Mouse (Mus musculus) midbrain, embryonic 16.5 days (tissue): ENCODE data around the gene Golim4. TPM values are rescaled to one million over a fixed set of nuclear protein-coding genes. Genes with fewer than 3 reads are reported as not detected.

ENCODE experiments used
- ATAC-seq: fragments of 200-750 bp; cut with Nextera tagmentation; 2 replicates; pipeline ENCODE4 v1.8.0; 2017; ENCODE audit warnings: moderate TSS enrichment
- H3K27ac ChIP-seq: fragments of 300-500 bp; sonication (generic); 2 replicates; pipeline ENCODE4 v1.5.1; 2014; ENCODE audit warnings: mild to moderate bottlenecking, low read length, mixed read lengths
- H3K27me3 ChIP-seq: fragments of 300-500 bp; sonication (generic); 2 replicates; pipeline ENCODE4 v1.6.1; 2014; ENCODE audit warnings: low read depth, low read length, mixed read lengths; ENCODE audit not compliant: control insufficient read depth, insufficient read depth
- H3K36me3 ChIP-seq: fragments of 300-500 bp; sonication (generic); 2 replicates; pipeline ENCODE4 v1.6.1; 2014; ENCODE audit warnings: mild to moderate bottlenecking, low read length, moderate library complexity, mixed read lengths; ENCODE audit not compliant: control insufficient read depth, insufficient read depth
- H3K4me1 ChIP-seq: fragments of 300-500 bp; sonication (generic); 2 replicates; pipeline ENCODE4 v1.6.1; 2014; ENCODE audit warnings: mild to moderate bottlenecking, low read length, mixed read lengths; ENCODE audit not compliant: control insufficient read depth, insufficient read depth
- H3K4me2 ChIP-seq: fragments of 300-500 bp; sonication (generic); 2 replicates; pipeline ENCODE4 v1.6.1; 2014; ENCODE audit warnings: mild to moderate bottlenecking, low read length, mixed read lengths
- H3K4me3 ChIP-seq: fragments of 300-500 bp; sonication (generic); 2 replicates; pipeline ENCODE4 v1.5.1; 2014; ENCODE audit warnings: low read depth, mild to moderate bottlenecking, low read length, moderate library complexity, mixed read lengths
- H3K9ac ChIP-seq: fragments of 300-500 bp; sonication (generic); 2 replicates; pipeline ENCODE4 v1.6.1; 2014; ENCODE audit warnings: low read depth, low read length, mixed read lengths
- H3K9me3 ChIP-seq: fragments of 300-500 bp; sonication (generic); replicated peaks from 2 replicates; pipeline ENCODE4 v1.6.1; 2014; ENCODE audit warnings: mild to moderate bottlenecking, low read length, mixed read lengths; ENCODE audit not compliant: control insufficient read depth, poor library complexity, severe bottlenecking
- WGBS: fragments of 180-500 bp; shearing (Covaris S2); extraction: QIAGEN DNeasy Blood & Tissue Kit; methylation state at CpG from one replicate; pipeline ENCODE4 v1.1.7; 2014; 5-methylcytosine and 5-hydroxymethylcytosine counted together
- polyA plus RNA-seq: library from polyadenylated mRNA; unstranded; fragments of >200 nt; fragmentation: Nextera tagmentation; extraction: Ambion mirVana; gene quantifications from 2 replicates; pipeline ENCODE4 v1.2.1, GENCODE M21; 2015

The Golim4 gene
- polyA plus RNA-seq, 1 experiment from 2014 or later, result 16.4 TPM

DNA sequence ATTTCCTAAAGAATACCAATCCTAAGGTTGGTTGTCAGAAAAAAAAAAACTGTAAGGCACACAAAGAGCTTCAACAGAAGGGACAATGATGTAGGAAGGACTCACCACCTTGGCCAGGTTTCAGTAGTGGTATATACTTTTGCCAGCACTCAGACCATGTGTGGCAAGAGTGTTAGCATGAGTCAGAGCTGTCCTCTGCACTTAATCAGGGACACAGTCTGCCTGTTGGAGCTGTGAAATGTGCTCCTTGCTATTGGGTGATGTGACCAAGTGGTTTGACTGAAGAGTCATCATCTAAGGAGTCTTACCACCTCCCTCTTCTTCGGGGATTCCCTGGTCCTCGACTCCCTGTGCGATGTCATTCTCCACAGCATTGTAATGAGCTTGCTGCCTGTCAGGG is 65.2 kb downstream of the Golim4 start:
- H3K27me3 ChIP-seq, result no peaks in the 10 kb centered on the region
- peaks cover 4% of the 10 kb centered on the region for H3K36me3 ChIP-seq
- H3K4me1 ChIP-seq, result no peaks in the 10 kb centered on the region
- no peak overlapping the region for H3K4me3 ChIP-seq
- H3K27ac ChIP-seq, result no peak overlapping the region
- no peak overlapping the region for H3K4me2 ChIP-seq
- no peak overlapping the region for H3K9ac ChIP-seq
- ATAC-seq, result no peak
- no peaks in the 10 kb centered on the region for H3K9me3 ChIP-seq
- WGBS, result 86% methylated on average over 3 of the region's 3 CpGs

DNA sequence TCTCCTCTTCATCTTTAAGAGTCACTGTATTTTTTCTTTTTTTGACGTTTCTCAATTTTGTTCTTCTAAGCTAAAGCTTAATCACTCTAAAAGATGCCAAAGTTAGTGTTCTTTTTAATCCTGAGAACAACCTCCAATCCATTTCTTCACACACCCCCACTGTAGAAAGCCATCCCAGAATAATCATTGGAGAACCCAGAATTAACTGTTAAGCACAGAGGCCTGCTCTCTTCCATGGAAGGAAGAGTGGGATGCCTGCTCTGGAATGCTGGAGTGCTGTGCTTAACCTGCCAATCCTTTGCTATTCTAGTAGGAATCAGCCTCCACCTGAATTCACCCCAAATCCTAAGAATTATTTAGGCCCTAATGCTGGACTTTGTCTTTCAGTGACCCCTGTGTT is 67.4 kb downstream of the Golim4 start:
- no peaks in the 10 kb centered on the region for H3K4me1 ChIP-seq
- H3K27me3 ChIP-seq, result no peaks in the 10 kb centered on the region
- peaks cover 7% of the 10 kb centered on the region for H3K36me3 ChIP-seq
- H3K9ac ChIP-seq, result no peak overlapping the region
- H3K4me2 ChIP-seq, result no peak overlapping the region
- no peak overlapping the region for H3K27ac ChIP-seq
- ATAC-seq, result no peak
- 97% methylated on average over 1 of the region's 1 CpGs for WGBS
- H3K9me3 ChIP-seq, result no peaks in the 10 kb centered on the region
- H3K4me3 ChIP-seq, result no peak overlapping the region

DNA sequence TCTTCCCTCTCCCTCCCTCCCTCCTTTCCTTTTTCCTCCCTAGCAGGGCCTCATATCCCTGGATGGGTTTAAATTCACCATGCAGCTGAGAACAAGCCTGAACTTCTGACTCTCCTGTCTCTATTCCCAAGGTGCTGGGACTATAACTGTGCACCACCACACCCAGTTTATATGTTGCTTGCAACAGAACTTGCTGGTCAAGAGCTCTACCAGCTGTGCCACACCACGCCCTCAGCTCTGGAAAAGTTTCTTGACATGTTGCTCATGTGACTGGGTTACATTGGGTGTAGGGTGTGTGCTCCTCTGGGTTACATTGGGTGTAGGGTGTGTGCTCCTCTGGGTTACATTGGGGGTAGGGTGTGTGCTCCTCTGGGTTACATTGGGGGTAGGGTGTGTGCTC is 75.2 kb downstream of the Golim4 start:
- Histone ChIP-seq H3K4me3 (no peak overlapping the region), H3K4me1 (no peaks in the 10 kb centered on the region), H3K9me3 (no peaks in the 10 kb centered on the region), H3K9ac (no peak overlapping the region), H3K4me2 (no peak overlapping the region), H3K27ac (no peak overlapping the region), H3K27me3 (no peaks in the 10 kb centered on the region), H3K36me3 (peaks cover 4% of the 10 kb centered on the region; the same call in 1 of the 2 replicates)
- WGBS, result 100% methylated on average over 1 of the region's 1 CpGs
- no peak for ATAC-seq

DNA sequence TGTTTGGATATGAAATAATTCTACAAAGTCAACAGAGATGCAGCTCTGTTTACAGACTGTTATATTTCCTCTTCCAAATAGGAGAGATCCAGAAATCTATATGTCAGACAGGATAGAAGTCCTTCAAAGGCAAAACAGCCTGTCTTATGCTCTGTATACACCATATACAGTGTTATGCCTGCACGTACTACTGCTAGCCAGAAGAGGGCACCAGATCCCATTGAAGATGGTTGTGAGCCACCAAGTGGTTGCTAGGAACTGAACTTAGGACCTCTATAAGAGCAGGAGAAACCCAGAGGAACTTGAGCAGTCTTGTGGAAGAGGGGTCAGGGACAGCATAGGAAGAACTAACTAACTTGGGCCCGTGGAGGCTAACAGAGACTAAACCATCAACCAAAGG is 77.5 kb downstream of the Golim4 start:
- Histone ChIP-seq H3K9me3 (no peaks in the 10 kb centered on the region), H3K27ac (no peak overlapping the region), H3K4me1 (no peaks in the 10 kb centered on the region), H3K9ac (no peak overlapping the region), H3K4me2 (no peak overlapping the region), H3K4me3 (no peak overlapping the region), H3K27me3 (no peaks in the 10 kb centered on the region), H3K36me3 (no peaks in the 10 kb centered on the region)
- 97% methylated on average over 2 of the region's 2 CpGs for WGBS
- ATAC-seq, result no peak

DNA sequence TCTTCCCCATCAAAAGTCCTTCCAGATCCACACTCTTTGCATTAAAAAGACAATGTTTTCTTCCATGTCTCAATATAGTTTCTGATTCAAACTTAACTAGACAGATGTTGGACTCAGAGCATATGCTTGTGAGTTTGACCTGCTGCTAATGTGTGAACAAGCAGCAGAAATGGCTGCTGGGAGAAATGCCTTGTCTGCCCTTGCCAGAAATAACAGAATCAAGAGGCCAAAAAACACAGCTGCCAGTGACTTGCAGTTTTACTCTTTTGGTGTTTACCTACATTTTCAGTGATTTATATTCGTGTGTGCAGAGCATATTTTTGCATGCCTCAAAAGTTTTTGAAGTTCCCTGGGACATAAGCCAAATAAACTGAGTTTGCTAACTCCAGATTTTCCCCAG is 87.9 kb downstream of the Golim4 start:
- Histone ChIP-seq H3K27me3 (no peaks in the 10 kb centered on the region), H3K9ac (no peak overlapping the region), H3K4me1 (no peaks in the 10 kb centered on the region), H3K36me3 (no peaks in the 10 kb centered on the region), H3K4me3 (no peak overlapping the region), H3K9me3 (no peaks in the 10 kb centered on the region), H3K27ac (no peak overlapping the region), H3K4me2 (no peak overlapping the region)
- 75% methylated on average over 1 of the region's 1 CpGs for WGBS
- ATAC-seq, result no peak

DNA sequence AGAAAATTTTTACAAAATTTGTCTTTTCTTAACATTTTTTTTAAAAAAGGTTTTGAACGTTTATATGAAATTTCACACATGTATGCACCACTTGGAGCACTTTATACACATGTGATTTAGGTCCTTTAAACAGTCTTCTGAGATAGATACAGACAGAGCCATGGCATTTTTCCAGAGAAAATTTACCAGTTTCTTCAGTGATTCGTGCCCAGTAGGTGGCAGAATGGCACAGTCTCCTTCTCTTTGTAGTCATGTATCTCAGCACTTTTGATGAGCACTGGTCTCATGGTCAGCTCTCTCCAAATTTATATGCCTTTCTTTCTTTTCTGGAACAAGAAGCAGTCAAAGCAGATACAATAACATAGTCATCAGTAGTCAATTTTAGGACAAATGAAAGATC is 92.5 kb downstream of the Golim4 start:
- ATAC-seq, result no peak
- Histone ChIP-seq H3K4me3 (no peak overlapping the region), H3K36me3 (no peaks in the 10 kb centered on the region), H3K4me2 (no peak overlapping the region), H3K4me1 (no peaks in the 10 kb centered on the region), H3K27ac (no peak overlapping the region), H3K9ac (no peak overlapping the region), H3K27me3 (no peaks in the 10 kb centered on the region), H3K9me3 (no peaks in the 10 kb centered on the region)
- 34% methylated on average over 2 of the region's 2 CpGs for WGBS

DNA sequence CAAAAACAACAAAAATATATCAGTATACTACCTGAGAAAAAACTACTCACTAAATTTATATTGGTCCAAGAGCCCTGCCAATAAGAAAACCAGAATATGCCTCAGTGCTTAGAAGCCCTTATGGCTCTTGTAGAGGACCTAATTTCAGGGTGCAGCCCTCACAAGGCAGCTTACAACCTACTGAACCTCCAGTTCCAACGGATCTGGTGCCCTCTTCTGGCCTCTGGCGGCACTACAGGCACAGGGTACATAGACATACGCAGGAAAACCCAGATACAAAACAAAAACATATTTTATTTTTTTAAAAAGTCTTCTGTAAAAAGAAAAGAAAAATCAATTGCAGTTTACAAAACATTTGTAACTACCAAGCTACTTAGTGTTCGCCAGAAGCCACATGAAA is 95.1 kb downstream of the Golim4 start:
- no peaks in the 10 kb centered on the region for H3K36me3 ChIP-seq
- WGBS, result 32% methylated on average over 4 of the region's 4 CpGs
- ATAC-seq, result no peak
- no peak overlapping the region for H3K9ac ChIP-seq
- no peak overlapping the region for H3K4me3 ChIP-seq
- H3K27me3 ChIP-seq, result no peaks in the 10 kb centered on the region
- H3K4me1 ChIP-seq, result no peaks in the 10 kb centered on the region
- no peak overlapping the region for H3K27ac ChIP-seq
- H3K4me2 ChIP-seq, result no peak overlapping the region
- H3K9me3 ChIP-seq, result no peaks in the 10 kb centered on the region

DNA sequence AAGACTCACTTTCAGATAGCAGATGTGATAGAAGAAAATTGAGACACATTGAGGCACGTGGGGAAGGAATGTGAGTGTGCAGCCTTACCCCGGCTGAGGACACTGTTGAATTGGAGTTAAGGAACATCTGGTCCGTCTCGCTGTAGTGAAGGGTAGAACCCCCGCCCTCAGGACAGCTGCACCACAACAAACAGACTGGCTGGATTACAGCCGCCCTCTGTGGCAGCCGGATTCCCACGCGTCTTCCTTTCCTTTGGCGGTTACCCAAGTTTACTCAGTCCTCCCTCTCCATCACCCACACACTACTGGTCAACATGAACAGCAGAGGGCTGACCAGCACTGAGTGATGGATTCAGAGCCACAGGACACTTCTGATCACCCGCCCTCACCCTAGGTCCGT is 96.0 kb downstream of the Golim4 start:
- H3K4me2 ChIP-seq, result no peak overlapping the region
- no peak for ATAC-seq
- WGBS, result 85% methylated on average over 12 of the region's 12 CpGs
- no peaks in the 10 kb centered on the region for H3K4me1 ChIP-seq
- H3K4me3 ChIP-seq, result no peak overlapping the region
- no peaks in the 10 kb centered on the region for H3K27me3 ChIP-seq
- H3K36me3 ChIP-seq, result no peaks in the 10 kb centered on the region
- no peak overlapping the region for H3K27ac ChIP-seq
- no peaks in the 10 kb centered on the region for H3K9me3 ChIP-seq
- H3K9ac ChIP-seq, result no peak overlapping the region

DNA sequence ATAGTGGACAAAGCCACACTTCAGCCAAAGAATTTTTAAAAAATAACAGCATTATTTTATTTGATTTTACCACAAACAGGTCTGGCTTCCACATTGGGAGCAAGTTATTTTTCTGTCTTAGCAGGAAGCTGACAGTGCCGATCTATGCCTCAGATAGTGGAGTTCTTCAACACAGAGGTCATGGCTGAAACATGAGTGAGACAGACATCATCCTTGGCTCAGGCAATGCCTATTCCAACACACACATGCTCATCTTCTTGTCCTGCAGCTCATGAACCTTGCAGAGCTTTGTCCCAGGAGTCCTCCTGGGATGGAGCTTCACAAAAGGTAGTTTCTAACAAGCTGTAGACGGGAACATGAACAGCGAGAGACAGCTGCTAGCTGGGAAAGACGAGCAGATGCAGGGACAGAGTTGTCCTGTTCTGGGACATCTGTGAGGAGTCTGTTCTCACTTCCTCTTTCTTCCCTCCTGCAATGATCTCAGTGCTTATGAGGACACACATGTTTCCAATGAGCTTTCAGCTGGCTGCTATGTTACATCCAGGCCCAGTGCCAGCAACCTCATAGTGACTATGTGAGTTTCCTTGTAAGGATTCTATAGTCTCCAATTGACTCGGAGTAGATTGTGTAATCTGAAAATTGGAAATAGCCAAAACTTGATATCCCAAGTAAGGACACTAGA is 121.3 kb downstream of the Golim4 start:
- ATAC-seq, result no peak

More for the DNA sequence above, 121.3 kb downstream of the Golim4 start:
- Histone ChIP-seq H3K4me1 (no peaks in the 10 kb centered on the region), H3K9ac (no peak overlapping the region), H3K36me3 (no peaks in the 10 kb centered on the region), H3K27ac (no peak overlapping the region), H3K27me3 (no peaks in the 10 kb centered on the region), H3K4me3 (no peak overlapping the region), H3K9me3 (no peaks in the 10 kb centered on the region), H3K4me2 (no peak overlapping the region)
- WGBS, result 84% methylated on average over 5 of the region's 5 CpGs
